ENCODE assay signal across 8 mouse cellular contexts in genomic region chr7:140132184-140132583, GRCm38 (mm10). TPM values are rescaled to one million over a fixed set of nuclear protein-coding genes. Genes with fewer than 3 reads are reported as not detected.
A peak's percentile ranks its signal among the peaks of the same experiment; 100 is the strongest.
DNase-seq lines count a peak whose midpoint lies in the region; ATAC-seq and TF ChIP-seq lines count a peak whose summit lies in the region.
"Not testable (repeated sequence)": the region's sequence is repeated elsewhere in the genome, so short reads cannot be mapped to it uniquely, and the experiment has no call there.
"Had no signal": no experiment of that assay in that cellular context is flagged by ENCODE, and none has a peak within 500 bp of the region (broad histone marks: within the 10 kb centered on the region; RNA-seq: fewer than 3 reads in every experiment).

No protein-coding gene starts in this region.

- not testable (repeated sequence) for H3K4me1 ChIP-seq in bone marrow, adult 2 months (ENCODE audit: control insufficient read depth, insufficient read depth, low read length)

- not testable (repeated sequence) for TF ChIP-seq CTCF in bone marrow, adult 2 months (IDR thresholded peaks at IDR 0.05; ENCODE audit: control insufficient read depth, insufficient read depth, low read length)

- WGBS in bone marrow, adult 2 months: 17% methylated on average over 7 of the region's 7 CpGs

- H3K27ac ChIP-seq in bone marrow, adult 2 months (ENCODE audit: control insufficient read depth, insufficient read depth, low read depth, low read length, poor library complexity): peak overlapping the region; percentile 51; the same call in 1 of the 2 replicates

- peak; percentile 50 for DNase-seq in fat pad, adult 2 months (ENCODE audit: extremely low read depth, low read depth, low spot score)

- TF ChIP-seq POLR2A in bone marrow, adult 2 months (IDR thresholded peaks at IDR 0.05; ENCODE audit: borderline replicate concordance, control insufficient read depth, low read depth, low read length): not testable (repeated sequence)

- peak; percentile 71 to 72 for ATAC-seq in hematopoietic stem cell, adult 5-6 weeks (replicated peaks in 1 of 2; ENCODE audit: insufficient read depth in 1 of 2, low FRiP score in 2 of 2, low TSS enrichment in 1 of 2, low read depth in 1 of 2, poor library complexity in 2 of 2, severe bottlenecking in 2 of 2)
- ATAC-seq in megakaryocyte progenitor cell, adult 5-6 weeks (replicated peaks; ENCODE audit: poor library complexity): peak; percentile 54

- peak overlapping the region; percentile 21 for H3K4me3 ChIP-seq in bone marrow, adult 2 months (replicated peaks; ENCODE audit: control insufficient read depth, low read depth, low read length)

RNA-seq across cellular contexts. Expression of gene Mtg1, which starts 5.2 kb away (rescaled TPM):
- polyA plus RNA-seq in bone marrow, adult 2 months (2011; ENCODE audit: insufficient read depth, insufficient read length, low replicate concordance, missing spikeins): 16.8 and 20.2 TPM in 2 replicates
- total RNA-seq in hematopoietic stem cell, adult 5-6 weeks (2017): 8.2 and 17.1 TPM in 2 replicates
- total RNA-seq in megakaryocyte progenitor cell, adult 5-6 weeks (2015): 23.8 and 29.2 TPM in 2 replicates
- 10.4 and 11.4 TPM in 2 replicates for total RNA-seq in megakaryocyte progenitor cell, adult 5-6 weeks (2017)

RNA-seq across cellular contexts. Expression of gene Echs1, which starts 15.9 kb away (rescaled TPM):
- 15.5 and 25.8 TPM in 2 replicates for polyA plus RNA-seq in bone marrow, adult 2 months (2011; ENCODE audit: insufficient read depth, insufficient read length, low replicate concordance, missing spikeins)
- total RNA-seq in hematopoietic stem cell, adult 5-6 weeks (2017): 65.3 and 85.7 TPM in 2 replicates
- total RNA-seq in megakaryocyte progenitor cell, adult 5-6 weeks (2015): 108 and 109 TPM in 2 replicates
- 95.5 and 147 TPM in 2 replicates for total RNA-seq in megakaryocyte progenitor cell, adult 5-6 weeks (2017)

RNA-seq across cellular contexts. Expression of gene Paox, which starts 16.6 kb away (rescaled TPM):
- polyA plus RNA-seq in bone marrow, adult 2 months (2011; ENCODE audit: insufficient read depth, insufficient read length, low replicate concordance, missing spikeins): 9.4 and 11.6 TPM in 2 replicates
- total RNA-seq in hematopoietic stem cell, adult 5-6 weeks (2017): 11.2 and 14.3 TPM in 2 replicates
- total RNA-seq in megakaryocyte progenitor cell, adult 5-6 weeks (2015): 26.1 and 31.7 TPM in 2 replicates
- total RNA-seq in megakaryocyte progenitor cell, adult 5-6 weeks (2017): 15.7 and 23.4 TPM in 2 replicates

RNA-seq across cellular contexts. Expression of gene Sprn, which starts 22.5 kb away (rescaled TPM):
- not detected in 2 replicates for polyA plus RNA-seq in bone marrow, adult 2 months (2011; ENCODE audit: insufficient read depth, insufficient read length, low replicate concordance, missing spikeins)
- total RNA-seq in hematopoietic stem cell, adult 5-6 weeks (2017): not detected in 2 replicates
- not detected in 2 replicates for total RNA-seq in megakaryocyte progenitor cell, adult 5-6 weeks (2015)
- not detected in 2 replicates for total RNA-seq in megakaryocyte progenitor cell, adult 5-6 weeks (2017)
- total RNA-seq: CH12.LX had no signal
- polyA plus RNA-seq: activated CD4-positive, CD25-positive, alpha-beta regulatory T cell, adult 4 months; CD4-positive, CD25-positive, alpha-beta regulatory T cell, adult 4 months; G1E had no signal

RNA-seq across cellular contexts. Expression of gene Fuom, which starts 29.9 kb away (rescaled TPM):
- 11.3 and 18.7 TPM in 2 replicates for polyA plus RNA-seq in bone marrow, adult 2 months (2011; ENCODE audit: insufficient read depth, insufficient read length, low replicate concordance, missing spikeins)
- 5.7 and 7.6 TPM in 2 replicates for total RNA-seq in hematopoietic stem cell, adult 5-6 weeks (2017)
- 6.9 and 7.9 TPM in 2 replicates for total RNA-seq in megakaryocyte progenitor cell, adult 5-6 weeks (2015)
- total RNA-seq in megakaryocyte progenitor cell, adult 5-6 weeks (2017): 10.8 and 11.5 TPM in 2 replicates

Comparison
In these comparisons a context has a peak if more than half of its experiments do, and no peak if none do; other contexts are left out.
1. Peak in every context shown above with its lines: DNase-seq, ATAC-seq, H3K4me3 ChIP-seq and H3K27ac ChIP-seq.